Mouse (Mus musculus) stomach, postnatal 0 days (tissue): ENCODE measurements around the gene Rrp1. TPM values are rescaled to one million over a fixed set of nuclear protein-coding genes. Genes with fewer than 3 reads are reported as not detected.
"Not testable (repeated sequence)": the region's sequence is repeated elsewhere in the genome, so short reads cannot be mapped to it uniquely, and the experiment has no call there.

ENCODE experiments used
- ATAC-seq: fragments of 200-750 bp; cut with Nextera tagmentation; 2 replicates; pipeline ENCODE4 v1.8.0; 2017; ENCODE audit not compliant: low FRiP score, low TSS enrichment
- DNase-seq: peaks from one replicate; pipeline ENCODE4 v3.0.0-alpha.2; 2016; ENCODE audit warnings: low spot score
- H3K27ac ChIP-seq: fragments of 300-500 bp; sonication (generic); replicated peaks from 2 replicates; pipeline ENCODE4 v1.5.1; 2014; ENCODE audit warnings: mild to moderate bottlenecking, control low read depth
- H3K27me3 ChIP-seq: fragments of 300-500 bp; sonication (generic); 2 replicates; pipeline ENCODE4 v1.6.1; 2014; ENCODE audit warnings: low read length; ENCODE audit not compliant: control insufficient read depth, insufficient read depth
- H3K36me3 ChIP-seq: fragments of 300-500 bp; sonication (generic); 2 replicates; pipeline ENCODE4 v1.6.1; 2014; ENCODE audit warnings: low read length, mixed read lengths; ENCODE audit not compliant: control insufficient read depth, insufficient read depth
- H3K4me1 ChIP-seq: fragments of 300-500 bp; sonication (generic); replicated peaks from 2 replicates; pipeline ENCODE4 v1.6.1; 2014; ENCODE audit warnings: antibody characterized with exemption; ENCODE audit not compliant: control insufficient read depth, insufficient read depth
- H3K4me2 ChIP-seq: fragments of 300-500 bp; sonication (generic); replicated peaks from 2 replicates; pipeline ENCODE4 v1.6.1; 2014; ENCODE audit warnings: low read depth, mild to moderate bottlenecking, control low read depth, moderate library complexity
- H3K4me3 ChIP-seq: fragments of 300-500 bp; sonication (generic); 2 replicates; pipeline ENCODE4 v1.5.1; 2014; ENCODE audit warnings: low read depth, low read length, control low read depth
- H3K9ac ChIP-seq: fragments of 300-500 bp; sonication (generic); 2 replicates; pipeline ENCODE4 v1.6.1; 2014; ENCODE audit warnings: mild to moderate bottlenecking, low read length, control low read depth, mixed read lengths
- H3K9me3 ChIP-seq: fragments of 300-500 bp; sonication (generic); 2 replicates; pipeline ENCODE4 v1.6.1; 2016; ENCODE audit warnings: low read length; ENCODE audit not compliant: control insufficient read depth
- CTCF ChIP-seq: IDR thresholded peaks from 2 replicates; pipeline ENCODE4 v1.5.1; 2016; ENCODE audit warnings: antibody characterized with exemption, low read depth, mild to moderate bottlenecking, moderate library complexity
- EP300 ChIP-seq: optimal IDR thresholded peaks from 2 replicates; pipeline ENCODE3; 2016; ENCODE audit warnings: antibody characterized with exemption
- WGBS: fragments of 180-500 bp; shearing (Covaris S2); extraction: QIAGEN DNeasy Blood & Tissue Kit; methylation state at CpG from one replicate; pipeline ENCODE4 v1.1.7; 2014; 5-methylcytosine and 5-hydroxymethylcytosine counted together
- polyA plus RNA-seq: library from polyadenylated mRNA; unstranded; fragments of >200 nt; fragmentation: Nextera tagmentation; extraction: Ambion mirVana; gene quantifications from 2 replicates; pipeline ENCODE4 v1.2.1, GENCODE M21; 2015

The Rrp1 gene
- polyA plus RNA-seq, 1 experiment from 2014 or later = 148 TPM

DNA sequence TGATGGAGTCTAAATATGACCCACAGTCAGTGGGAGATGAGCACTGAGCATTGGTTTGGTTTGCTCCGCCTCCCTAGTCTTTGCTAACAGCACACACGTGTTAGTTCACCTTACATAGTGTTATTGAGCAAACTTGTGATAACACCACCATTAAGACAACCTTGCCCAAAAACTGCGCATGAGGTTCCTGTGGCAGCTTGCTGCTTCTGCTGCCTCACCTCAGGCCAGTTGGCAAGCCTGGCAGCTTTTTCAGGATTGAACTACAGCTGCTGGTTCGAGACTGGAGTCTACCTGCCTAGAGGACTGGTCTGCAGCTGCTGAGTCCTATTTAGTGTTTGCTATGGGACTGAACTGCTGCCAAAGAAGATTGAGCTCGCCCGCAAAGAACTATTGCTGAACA lies 49.5 kb downstream of the Rrp1 start:
- 82% methylated on average over 6 of the region's 6 CpGs for WGBS

DNA sequence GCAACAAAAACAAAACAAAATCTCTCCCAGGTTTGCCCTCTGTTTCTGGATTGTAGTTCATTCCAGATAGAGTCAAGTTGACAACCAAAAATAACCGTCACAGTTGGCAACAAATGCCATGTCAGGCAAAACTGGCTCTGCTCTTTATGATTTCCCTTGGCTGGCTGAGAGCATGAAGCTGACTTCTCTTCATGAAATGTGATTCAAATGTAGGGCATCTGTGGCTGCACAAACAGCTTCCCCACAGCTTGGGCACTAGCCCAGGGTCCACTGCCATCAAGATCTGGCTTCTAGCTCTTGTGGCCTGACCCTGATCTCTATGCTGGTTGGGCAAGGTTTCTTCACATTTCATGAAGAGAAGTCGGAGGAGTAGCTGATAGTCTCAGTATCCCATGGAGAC lies 50.9 kb downstream of the Rrp1 start:
- Histone ChIP-seq H3K27me3 (no peaks in the 10 kb centered on the region), H3K4me1 (no peaks in the 10 kb centered on the region), H3K9me3 (no peaks in the 10 kb centered on the region), H3K27ac (no peak overlapping the region), H3K9ac (no peak overlapping the region), H3K36me3 (no peaks in the 10 kb centered on the region), H3K4me3 (no peak overlapping the region), H3K4me2 (no peak overlapping the region)
- DNase-seq (no peak), ATAC-seq (no peak)
- TF ChIP-seq EP300 (no peak), CTCF (no peak)
- WGBS = 84% methylated on average over 2 of the region's 2 CpGs

More for the DNA sequence above, 49.5 kb downstream of the Rrp1 start:
- H3K9me3 ChIP-seq = no peaks in the 10 kb centered on the region
- TF ChIP-seq CTCF (no peak), EP300 (no peak)
- ATAC-seq = no peak
- no peaks in the 10 kb centered on the region for H3K4me1 ChIP-seq
- H3K4me3 ChIP-seq = no peak overlapping the region
- H3K4me2 ChIP-seq = no peak overlapping the region
- no peaks in the 10 kb centered on the region for H3K36me3 ChIP-seq
- no peaks in the 10 kb centered on the region for H3K27me3 ChIP-seq
- DNase-seq = no peak
- H3K27ac ChIP-seq = no peak overlapping the region
- no peak overlapping the region for H3K9ac ChIP-seq

DNA sequence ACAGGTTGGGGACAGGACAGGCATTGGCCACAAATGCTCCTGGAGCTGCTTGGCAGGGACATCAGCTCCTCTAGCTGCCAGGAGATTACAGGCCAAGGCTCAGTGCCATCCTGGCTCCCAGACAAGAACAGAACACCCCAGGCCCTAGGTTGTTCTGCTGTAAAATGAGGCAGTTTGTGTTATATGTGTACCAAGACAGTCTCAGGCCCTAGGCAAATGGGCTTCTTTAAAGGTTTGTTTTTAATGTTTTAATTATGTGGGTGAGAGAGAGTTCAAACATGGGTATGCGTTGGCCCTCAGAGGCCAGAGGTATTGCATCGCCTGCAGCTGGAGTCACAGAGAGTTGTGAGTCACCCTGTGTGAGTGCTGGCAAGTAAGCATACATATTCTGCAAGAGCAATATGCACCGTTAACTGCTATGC lies 52.5 kb downstream of the Rrp1 start:
- Histone ChIP-seq H3K4me1 (no peaks in the 10 kb centered on the region), H3K36me3 (no peaks in the 10 kb centered on the region), H3K9ac (no peak overlapping the region), H3K4me3 (no peak overlapping the region), H3K27me3 (no peaks in the 10 kb centered on the region), H3K27ac (no peak overlapping the region), H3K4me2 (no peak overlapping the region), H3K9me3 (no peaks in the 10 kb centered on the region)
- 46% methylated on average over 3 of the region's 3 CpGs for WGBS
- no peak for TF ChIP-seq CTCF
- TF ChIP-seq EP300 = no peak
- DNase-seq (no peak), ATAC-seq (no peak)

DNA sequence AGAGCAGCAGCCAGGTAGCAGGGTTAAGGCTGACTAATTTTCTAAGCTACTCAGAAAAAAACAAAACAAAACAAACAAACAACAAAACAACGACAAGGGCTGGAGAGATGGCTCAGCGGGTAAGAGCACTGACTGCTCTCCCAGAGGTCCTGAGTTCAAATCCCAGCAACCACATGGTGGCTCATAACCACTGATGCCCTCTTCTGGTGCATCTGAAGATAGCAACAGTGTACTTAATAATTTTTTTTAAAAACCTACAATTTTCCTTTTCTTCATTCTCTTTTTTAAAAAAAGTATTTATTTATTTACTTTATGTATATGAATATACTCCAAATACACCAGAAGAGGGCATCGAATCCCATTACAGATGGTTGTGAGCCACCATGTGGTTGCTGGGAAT lies 53.8 kb downstream of the Rrp1 start:
- not testable (repeated sequence) for H3K27ac ChIP-seq, H3K9ac ChIP-seq, H3K4me1 ChIP-seq, H3K36me3 ChIP-seq, H3K9me3 ChIP-seq, H3K4me2 ChIP-seq, DNase-seq, H3K4me3 ChIP-seq, ATAC-seq, H3K27me3 ChIP-seq
- WGBS = 90% methylated on average over 3 of the region's 3 CpGs
- TF ChIP-seq CTCF = peak; percentile 41; the same call in 1 of the 2 replicates

DNA sequence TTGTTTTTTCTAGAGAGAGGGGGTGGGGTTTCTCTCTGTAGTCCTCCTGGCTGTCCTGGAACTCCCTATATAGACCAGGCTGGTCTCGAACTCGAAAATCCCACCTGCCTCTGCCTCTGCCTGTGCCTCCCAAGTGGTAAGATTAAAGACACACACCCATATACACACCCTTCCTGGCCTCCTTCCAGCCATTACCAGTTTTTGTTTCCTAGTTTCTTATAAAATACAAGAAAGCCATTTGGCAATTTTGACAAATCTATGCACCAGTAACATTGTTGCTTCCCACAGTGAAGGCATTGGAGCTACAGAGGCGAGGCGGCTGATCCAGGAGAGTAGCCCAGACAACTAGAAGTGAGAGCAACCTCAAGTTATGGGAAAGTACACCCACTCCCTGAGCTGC lies 54.6 kb downstream of the Rrp1 start:
- TF ChIP-seq EP300 (no peak), CTCF (no peak)
- no peak overlapping the region for H3K9ac ChIP-seq
- no peaks in the 10 kb centered on the region for H3K4me1 ChIP-seq
- WGBS = 79% methylated on average over 4 of the region's 4 CpGs
- H3K27me3 ChIP-seq = no peaks in the 10 kb centered on the region
- no peak overlapping the region for H3K4me3 ChIP-seq
- no peak overlapping the region for H3K27ac ChIP-seq
- DNase-seq (no peak), ATAC-seq (no peak)
- H3K36me3 ChIP-seq = no peaks in the 10 kb centered on the region
- no peak overlapping the region for H3K4me2 ChIP-seq
- no peaks in the 10 kb centered on the region for H3K9me3 ChIP-seq

- H3K4me3 ChIP-seq = no peak overlapping the region
- TF ChIP-seq CTCF (no peak), EP300 (no peak)
- H3K27me3 ChIP-seq = no peaks in the 10 kb centered on the region
- no peak for DNase-seq
- H3K9ac ChIP-seq = no peak overlapping the region
- no peak for ATAC-seq
- H3K9me3 ChIP-seq = no peaks in the 10 kb centered on the region
- H3K4me2 ChIP-seq = no peak overlapping the region
- H3K27ac ChIP-seq = no peak overlapping the region
- H3K4me1 ChIP-seq = no peaks in the 10 kb centered on the region
- WGBS = 91% methylated on average over 5 of the region's 5 CpGs
- H3K36me3 ChIP-seq = no peaks in the 10 kb centered on the region
Observed at GRCm38 (mm10) chr10:78357742-78358141, 55.1 kb downstream of the Rrp1 start.
